Mouse (Mus musculus) adrenal gland, adult 18-20 months (tissue): Measurements from ENCODE around the gene Best3. TPM values are rescaled to one million over a fixed set of nuclear protein-coding genes. Genes with fewer than 3 reads are reported as not detected.

Source experiments
- DNase-seq, 2 experiments: peaks; one replicate each; pipeline ENCODE4 v3.0.0; 2021 to 2022; ENCODE audit warnings: low spot score in 2 of 2
- long read RNA-seq, 2 experiments: library from polyadenylated mRNA; stranded (forward); transcript quantifications; one replicate each; pipeline ENCODE4 v2.0.0; 2021
- total RNA-seq, 2 experiments: library from RNA; stranded (reverse); gene quantifications; 1 replicate in 1 of 2; 2 replicates in 1 of 2; pipeline ENCODE4 v1.2.3; 2021

The Best3 gene
- under 1 TPM; 0.20 to 0.29 TPM for total RNA-seq
- long read RNA-seq, experiment 1: 0 reads
- long read RNA-seq, experiment 2: 0 reads

- DNase-seq: no peak
Measured at GRCm38 (mm10) chr10:116986264-116987082, at the start of gene Best3. Gene Best3, plus strand, starts transcription at chr10:116986314.

GRCm38 (mm10) chr10:116943025-116943424 is 43.1 kb upstream of the Best3 start:
- no peak for DNase-seq

DNA sequence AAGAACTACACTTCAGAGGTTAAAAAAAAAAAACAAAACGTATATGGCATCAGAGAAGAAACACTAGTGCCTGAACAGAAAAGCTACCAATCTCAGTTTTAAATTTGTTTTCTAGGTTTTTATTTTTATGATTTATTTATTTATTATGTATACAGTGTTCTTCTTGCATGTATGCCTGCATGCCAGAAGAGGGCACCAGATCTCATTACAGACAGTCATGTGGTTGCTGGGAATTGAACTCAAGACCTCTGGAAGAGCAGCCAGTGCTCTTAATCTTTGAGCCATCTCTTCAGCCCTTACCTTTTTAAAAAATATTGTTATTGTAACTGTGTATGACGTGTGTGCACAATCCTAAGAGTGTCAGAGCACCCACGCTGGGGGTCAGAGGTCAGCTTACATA is 42.0 kb upstream of the Best3 start:
- no peak for DNase-seq

- DNase-seq: no peak
Measured at GRCm38 (mm10) chr10:116944940-116945339, 41.2 kb upstream of the Best3 start.

DNA sequence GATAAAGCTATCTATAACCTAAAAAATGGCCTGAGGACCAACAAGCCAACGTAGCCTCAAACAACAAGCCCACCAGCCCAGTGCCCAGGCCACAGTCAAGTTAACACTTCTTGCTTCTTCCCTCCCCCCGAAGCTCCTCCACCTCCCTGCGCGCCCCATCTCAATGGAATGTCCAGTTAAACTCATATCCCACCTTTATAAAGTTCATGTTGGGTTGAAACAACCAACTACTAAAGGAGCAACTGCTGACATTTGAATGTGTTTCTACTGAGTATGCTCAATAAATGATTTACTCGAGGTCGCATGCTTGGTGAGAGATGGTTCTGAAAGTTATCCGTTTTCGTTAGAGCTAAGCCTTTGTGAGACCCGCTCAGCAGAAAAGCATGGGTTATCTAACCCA is 37.7 kb upstream of the Best3 start:
- no peak for DNase-seq

DNA sequence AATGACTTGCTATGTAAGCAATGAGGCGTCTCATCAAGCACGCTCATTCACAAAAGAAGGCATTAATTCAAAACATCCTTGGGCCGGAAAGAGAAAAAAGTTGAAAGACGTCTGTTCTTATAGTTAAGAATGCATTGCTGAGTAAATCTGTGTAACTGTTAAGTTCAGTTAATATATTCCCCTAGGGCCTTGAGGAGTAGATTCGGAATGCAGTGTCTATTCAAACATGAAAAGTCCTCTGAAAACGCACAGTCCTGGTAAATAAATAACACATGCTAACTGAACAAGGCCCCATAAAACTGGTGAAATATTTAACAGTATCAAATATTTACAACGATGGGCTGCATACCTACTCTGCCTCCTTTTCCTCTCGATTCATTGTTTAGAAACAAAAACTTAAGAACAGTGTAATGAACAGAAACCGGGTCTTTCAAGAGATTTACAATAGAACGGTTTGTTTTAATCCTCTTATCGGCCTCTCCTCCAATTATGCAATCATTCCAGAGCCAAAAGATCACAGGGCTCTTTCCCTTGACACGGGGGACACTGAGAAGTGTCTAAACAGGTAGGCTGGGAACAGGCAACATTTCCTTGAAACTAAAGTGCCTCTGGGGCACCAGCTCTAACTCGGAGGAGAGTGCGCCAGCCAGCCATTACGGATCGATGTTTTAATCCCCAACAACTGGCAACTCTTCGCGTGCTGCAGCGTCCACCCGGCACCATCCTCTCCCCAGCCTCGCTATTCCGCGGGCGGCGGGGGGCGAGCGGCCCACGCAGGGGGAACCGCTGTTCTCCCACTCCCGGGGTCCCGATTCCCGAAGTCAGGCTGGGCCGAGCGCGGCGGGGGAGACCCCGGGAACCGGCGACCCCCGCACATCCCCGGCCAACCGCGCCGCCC is 36.8 kb upstream of the Best3 start:
- peak; percentile 38 to 58 for DNase-seq

DNA sequence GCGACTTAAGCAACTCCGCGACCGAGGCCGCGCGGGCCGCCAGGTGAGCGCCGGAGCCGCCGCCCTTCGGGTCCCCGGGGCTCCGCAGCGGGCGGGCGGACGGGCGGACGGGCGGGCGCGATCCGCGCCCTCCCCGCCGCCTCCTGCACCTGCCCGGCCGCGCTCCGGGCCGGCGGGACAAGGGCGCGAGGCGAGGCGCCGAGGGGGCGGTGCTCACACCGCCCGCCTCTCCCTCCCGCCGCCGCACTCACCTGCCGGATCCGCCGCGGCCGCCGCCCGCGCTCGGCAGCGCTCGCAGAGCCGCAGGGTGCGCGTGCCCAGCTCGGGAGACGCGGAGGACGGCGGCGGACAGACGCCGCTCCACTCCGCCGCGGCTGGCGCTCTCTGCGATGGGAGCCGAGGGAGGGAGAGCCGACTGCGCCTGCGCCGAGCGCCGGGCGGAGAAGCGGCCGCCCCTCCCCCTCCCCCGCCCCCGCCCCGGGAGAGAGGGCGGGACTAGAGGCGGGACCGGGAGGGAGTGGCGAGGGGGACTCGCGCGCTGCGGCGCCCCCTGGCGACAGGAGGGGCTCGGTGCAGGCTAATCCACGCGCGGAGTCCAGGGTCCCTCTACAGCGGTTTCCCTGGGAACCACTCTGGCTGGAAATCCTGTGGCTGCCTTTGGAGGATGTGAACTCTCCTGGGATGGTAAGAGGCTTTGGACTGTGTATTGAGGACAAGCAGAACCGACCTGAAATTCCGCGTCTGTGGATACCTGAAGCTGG is 35.9 kb upstream of the Best3 start, which contains the start of gene Rab3ip:
Rab3ip (minus strand) TSS at position 761 of the 761 bp plus-strand sequence.
- DNase-seq: peak; percentile 94 to 95

- no peak for DNase-seq
Measured at GRCm38 (mm10) chr10:116950886-116951285, 35.2 kb upstream of the Best3 start.

- no peak for DNase-seq
Measured at GRCm38 (mm10) chr10:116955191-116955590, 30.9 kb upstream of the Best3 start.

DNA sequence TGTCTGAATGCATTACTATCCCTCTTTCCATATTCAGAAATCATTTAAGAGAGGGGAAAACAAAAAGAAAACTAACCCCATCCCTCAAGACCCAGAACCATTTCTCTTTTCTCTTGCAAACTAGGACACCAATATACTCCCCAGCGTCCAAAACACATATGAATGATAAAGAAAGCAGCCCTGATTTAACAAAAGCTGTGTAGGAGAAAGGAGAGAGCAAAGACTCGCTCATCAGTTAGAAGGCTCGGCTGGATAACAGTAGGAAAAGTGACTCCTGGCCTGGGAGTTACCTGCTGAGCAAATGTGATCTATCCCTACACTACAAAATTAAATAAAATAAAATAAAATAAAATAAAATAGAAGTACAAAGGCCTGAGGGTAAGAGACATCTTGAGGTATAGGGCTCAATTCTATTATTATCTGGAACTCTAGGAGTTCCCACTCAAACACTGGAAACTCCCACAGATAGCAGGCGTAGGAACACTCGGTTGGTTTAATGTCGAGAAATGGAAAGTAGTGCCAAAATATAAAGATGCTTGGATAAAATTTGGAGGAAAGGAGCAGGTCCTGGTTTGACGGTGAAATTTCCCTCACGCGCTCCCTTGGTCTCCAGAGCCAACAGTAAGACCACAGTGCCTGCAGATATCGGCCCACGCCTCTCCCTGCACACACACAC is 29.5 kb upstream of the Best3 start:
- no peak for DNase-seq

DNA sequence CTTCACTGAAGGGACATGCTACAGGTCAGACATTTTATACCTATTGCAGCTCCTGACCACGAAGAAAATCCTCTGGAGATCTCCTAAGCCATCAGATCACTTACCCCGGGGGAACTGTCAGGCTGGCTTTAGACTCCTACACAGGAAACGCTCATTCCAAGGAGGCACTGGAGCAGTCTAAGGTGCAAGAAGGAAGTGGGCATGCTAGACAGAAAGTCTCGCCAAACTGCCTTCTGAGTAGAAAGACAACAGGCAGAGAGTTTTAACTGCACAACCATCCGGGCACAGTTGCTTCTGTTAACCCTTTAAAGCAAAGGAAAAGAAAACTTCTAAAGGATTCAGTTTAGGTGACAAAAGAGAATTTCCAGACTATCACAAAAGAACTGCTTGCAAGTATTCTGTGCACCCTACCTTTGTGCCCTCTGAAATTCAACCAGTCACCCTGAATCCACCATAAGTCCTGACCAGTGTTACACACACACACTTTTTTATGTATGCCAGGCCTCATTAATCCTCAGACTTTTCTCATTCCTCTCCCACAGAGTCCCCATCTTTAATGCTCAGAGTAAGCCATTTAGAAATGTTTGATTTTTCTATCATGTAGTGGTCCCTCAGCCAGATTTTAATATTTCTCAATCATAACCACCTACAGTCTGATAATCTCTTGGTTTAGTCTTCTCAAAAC is 28.1 kb upstream of the Best3 start:
- DNase-seq: no peak

DNA sequence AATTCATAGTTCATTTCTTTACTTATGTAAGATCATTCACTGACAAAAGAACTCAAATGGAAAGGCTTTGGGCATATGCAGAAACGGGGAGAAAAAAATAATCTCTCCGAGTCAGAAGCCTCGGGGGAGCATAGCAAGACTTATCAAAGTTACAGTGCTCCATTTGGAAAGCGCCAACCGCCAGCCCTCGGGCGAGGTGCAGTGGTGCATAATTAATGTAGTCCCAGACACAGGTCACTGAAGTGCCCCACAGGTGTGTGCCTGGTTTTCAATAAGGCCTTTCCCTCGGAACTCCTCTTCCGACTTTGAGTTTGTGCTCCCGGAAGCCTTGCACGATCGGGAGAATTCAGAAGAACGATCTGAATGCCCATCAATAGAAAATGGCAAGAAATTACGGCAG is 24.0 kb upstream of the Best3 start:
- no peak for DNase-seq

- DNase-seq: no peak
Measured at GRCm38 (mm10) chr10:116962803-116963202, 23.3 kb upstream of the Best3 start.

GRCm38 (mm10) chr10:116964084-116964483 is 22.0 kb upstream of the Best3 start:
- no peak for DNase-seq

DNA sequence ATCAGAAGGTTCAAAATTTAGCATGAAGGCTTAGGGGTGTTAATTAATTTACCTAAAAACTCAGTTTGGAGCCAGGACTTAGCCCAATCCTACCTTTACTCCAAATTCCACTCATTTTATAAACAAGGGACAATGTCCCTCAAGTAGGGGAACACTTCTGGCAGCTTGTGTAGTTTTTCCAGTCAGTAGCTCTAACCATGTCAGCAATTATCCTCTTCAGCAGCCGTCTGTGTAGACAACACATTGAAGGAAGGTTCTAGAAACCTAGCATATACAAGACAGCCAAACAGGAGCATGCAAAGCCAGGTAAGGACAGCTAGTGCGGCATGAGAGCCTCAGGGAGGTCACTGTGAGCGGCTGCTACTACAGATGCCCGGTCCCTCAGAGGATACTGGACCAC is 21.5 kb upstream of the Best3 start:
- no peak for DNase-seq

DNA sequence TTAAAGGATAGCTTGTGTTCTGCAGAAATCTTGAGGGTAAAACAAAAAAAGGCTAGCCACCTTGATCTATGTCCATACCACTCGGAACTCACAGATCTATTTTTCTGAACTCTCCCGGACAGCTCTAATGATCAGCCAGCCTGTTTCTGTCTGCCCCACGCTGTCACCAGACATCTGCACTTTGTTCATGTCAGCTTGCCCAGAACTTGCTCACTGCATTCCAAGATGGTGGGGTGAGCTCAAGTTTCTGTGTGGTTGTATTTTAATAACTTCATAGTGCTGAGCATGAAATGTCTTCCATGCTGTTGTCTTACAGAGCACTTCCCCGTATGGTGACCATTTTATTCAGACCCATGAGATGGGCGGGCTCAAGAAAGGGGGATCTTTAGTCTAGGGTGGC is 20.8 kb upstream of the Best3 start:
- no peak for DNase-seq

DNA sequence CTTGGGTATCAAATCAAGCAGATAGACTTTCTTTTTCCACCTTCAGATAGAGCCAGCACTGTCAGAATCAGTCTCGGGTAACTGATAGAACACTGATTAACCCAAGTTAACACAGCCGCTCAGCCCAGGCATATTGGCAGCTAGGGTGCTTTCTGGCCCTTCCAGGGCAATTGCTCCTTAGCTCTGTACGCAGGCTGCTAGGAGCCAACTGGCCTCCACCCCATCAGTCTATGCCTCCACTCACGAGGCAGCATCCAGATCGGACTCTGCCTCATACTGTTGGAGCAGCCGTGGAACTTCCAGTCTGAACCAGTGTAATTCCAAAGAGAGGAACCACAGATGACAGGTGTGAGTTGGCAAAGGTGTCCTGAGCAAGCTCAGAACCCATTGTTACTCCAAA is 20.0 kb upstream of the Best3 start:
- DNase-seq: no peak

DNA sequence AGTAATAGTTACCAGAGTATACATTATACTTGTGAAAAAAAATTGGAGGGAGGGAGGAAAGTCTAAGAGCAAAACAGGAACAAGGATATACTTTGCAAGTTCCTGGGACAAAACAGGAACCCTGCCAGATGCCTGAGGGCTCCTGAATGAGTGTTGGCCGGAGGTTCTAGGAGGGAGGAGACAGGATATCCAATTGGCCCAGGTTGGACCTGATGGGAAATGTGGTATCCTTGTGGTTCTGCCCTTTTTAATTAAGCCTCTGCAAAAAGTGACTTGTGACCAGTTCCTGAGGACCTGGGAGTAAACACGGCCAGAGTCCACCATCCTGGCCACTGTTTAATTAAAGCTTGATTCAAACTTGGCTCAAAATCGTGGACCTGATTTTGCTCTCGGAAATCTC is 17.4 kb upstream of the Best3 start:
- DNase-seq: no peak

GRCm38 (mm10) chr10:116972509-116972908 is 13.6 kb upstream of the Best3 start, which contains the start of gene Gm10271:
Gene Gm10271, minus strand, starts transcription at chr10:116972609.
- DNase-seq: no peak

DNA sequence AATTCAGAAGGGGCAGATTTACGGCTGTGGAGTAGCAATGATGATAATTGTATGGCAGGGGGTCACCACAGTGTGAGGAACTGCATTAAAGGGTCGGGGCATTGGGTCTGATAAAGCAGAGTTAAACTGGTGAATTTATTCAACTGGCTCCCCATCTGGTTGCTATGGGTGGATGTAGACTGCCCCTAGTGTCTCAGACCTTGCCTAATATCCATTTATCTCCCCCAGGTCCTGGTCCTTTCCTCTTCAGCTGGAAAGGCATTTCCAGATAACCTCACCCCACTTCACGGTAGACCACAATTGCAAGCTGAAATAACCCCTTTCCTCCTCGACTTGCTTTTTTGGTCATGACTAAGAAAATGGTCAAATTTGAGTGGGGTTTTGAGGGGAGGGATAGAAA is 8.7 kb upstream of the Best3 start:
- no peak for DNase-seq
